Mouse (Mus musculus) midbrain, embryonic 11.5 days (tissue): ENCODE data around the gene Mocs1. TPM values are rescaled to one million over a fixed set of nuclear protein-coding genes. Genes with fewer than 3 reads are reported as not detected.

Source experiments
- ATAC-seq: fragments of 200-750 bp; cut with Nextera tagmentation; 2 replicates; pipeline ENCODE4 v1.8.0; 2017; ENCODE audit warnings: moderate TSS enrichment, moderate library complexity; ENCODE audit not compliant: low FRiP score
- DNase-seq: peaks from one replicate; pipeline ENCODE4 v3.0.0; 2015; ENCODE audit warnings: low spot score; ENCODE audit errors: missing footprints
- H3K27ac ChIP-seq: fragments of 300-500 bp; sonication (generic); 2 replicates; pipeline ENCODE4 v1.5.1; 2014; ENCODE audit warnings: low read depth, low read length
- H3K27me3 ChIP-seq: fragments of 300-500 bp; sonication (generic); 2 replicates; pipeline ENCODE4 v1.6.1; 2014; ENCODE audit warnings: mild to moderate bottlenecking, low read length, moderate library complexity, mixed read lengths; ENCODE audit not compliant: control insufficient read depth, insufficient read depth
- H3K36me3 ChIP-seq: fragments of 300-500 bp; sonication (generic); 2 replicates; pipeline ENCODE4 v1.6.1; 2014; ENCODE audit warnings: mild to moderate bottlenecking, low read length, moderate library complexity, mixed read lengths; ENCODE audit not compliant: control insufficient read depth, insufficient read depth
- H3K4me1 ChIP-seq: fragments of 300-500 bp; sonication (generic); 2 replicates; pipeline ENCODE4 v1.6.1; 2014; ENCODE audit warnings: low read length; ENCODE audit not compliant: control insufficient read depth, insufficient read depth
- H3K4me2 ChIP-seq: fragments of 300-500 bp; sonication (generic); 2 replicates; pipeline ENCODE4 v1.6.1; 2014; ENCODE audit warnings: mild to moderate bottlenecking, moderate library complexity
- H3K4me3 ChIP-seq: fragments of 300-500 bp; sonication (generic); 2 replicates; pipeline ENCODE4 v1.5.1; 2014; ENCODE audit warnings: low read depth, low read length
- H3K9ac ChIP-seq: fragments of 300-500 bp; sonication (generic); 2 replicates; pipeline ENCODE4 v1.6.1; 2014; ENCODE audit warnings: low read length
- H3K9me3 ChIP-seq: fragments of 300-500 bp; sonication (generic); 2 replicates; pipeline ENCODE4 v1.6.1; 2016; ENCODE audit warnings: low read length; ENCODE audit not compliant: control insufficient read depth
- WGBS: fragments of 180-500 bp; shearing (Covaris S2); extraction: QIAGEN DNeasy Blood & Tissue Kit; methylation state at CpG from one replicate; pipeline ENCODE4 v1.1.7; 2014; 5-methylcytosine and 5-hydroxymethylcytosine counted together
- polyA plus RNA-seq: library from polyadenylated mRNA; unstranded; fragments of >200 nt; fragmentation: Nextera tagmentation; extraction: Ambion mirVana; gene quantifications from 2 replicates; pipeline ENCODE4 v1.2.1, GENCODE M21; 2014

The Mocs1 gene
- polyA plus RNA-seq, 1 experiment from 2014 or later = 4.5 TPM

DNA sequence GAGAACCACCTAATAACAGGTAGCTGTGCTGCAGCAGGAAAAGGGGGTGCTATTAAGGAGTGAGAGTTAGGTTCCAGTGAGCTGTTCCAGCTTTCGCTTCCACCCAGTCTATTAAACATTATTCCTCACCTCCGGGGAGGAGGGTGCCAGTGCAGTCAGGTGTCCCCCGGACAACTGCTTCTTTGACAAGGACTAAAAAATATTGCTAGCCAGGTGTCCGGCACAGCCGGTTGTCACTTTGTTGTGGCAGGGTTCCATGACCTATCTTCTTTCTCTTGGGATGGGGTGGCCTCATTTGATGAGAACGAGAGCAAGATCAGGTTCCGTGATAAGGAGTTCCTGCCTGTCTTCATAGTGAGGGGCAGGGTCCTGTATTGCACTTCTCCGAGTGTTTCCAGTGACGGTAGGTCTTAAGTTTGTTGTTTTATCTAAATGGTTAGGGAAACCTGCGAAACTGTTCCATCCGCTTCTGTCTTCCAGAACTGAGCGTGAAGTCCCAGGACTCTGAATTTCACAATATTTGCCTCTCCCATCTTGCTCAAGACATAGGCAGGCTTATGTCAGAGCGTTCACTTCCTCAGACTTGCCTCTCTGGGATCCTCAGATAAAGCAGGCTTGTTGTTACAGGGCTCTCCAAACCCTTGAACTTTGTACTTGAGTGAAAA is 721 bp downstream of the Mocs1 start:
- Histone ChIP-seq H3K27me3 (no peaks in the 10 kb centered on the region), H3K9me3 (no peaks in the 10 kb centered on the region), H3K4me1 (peaks cover 6% of the 10 kb centered on the region), H3K9ac (peak overlapping the region; percentile 82), H3K4me2 (peak overlapping the region; percentile 80), H3K4me3 (peak overlapping the region; percentile 67), H3K36me3 (no peaks in the 10 kb centered on the region), H3K27ac (no peak overlapping the region)
- DNase-seq (peak; percentile 85), ATAC-seq (no peak)
- 76% methylated on average over 13 of the region's 13 CpGs for WGBS

DNA sequence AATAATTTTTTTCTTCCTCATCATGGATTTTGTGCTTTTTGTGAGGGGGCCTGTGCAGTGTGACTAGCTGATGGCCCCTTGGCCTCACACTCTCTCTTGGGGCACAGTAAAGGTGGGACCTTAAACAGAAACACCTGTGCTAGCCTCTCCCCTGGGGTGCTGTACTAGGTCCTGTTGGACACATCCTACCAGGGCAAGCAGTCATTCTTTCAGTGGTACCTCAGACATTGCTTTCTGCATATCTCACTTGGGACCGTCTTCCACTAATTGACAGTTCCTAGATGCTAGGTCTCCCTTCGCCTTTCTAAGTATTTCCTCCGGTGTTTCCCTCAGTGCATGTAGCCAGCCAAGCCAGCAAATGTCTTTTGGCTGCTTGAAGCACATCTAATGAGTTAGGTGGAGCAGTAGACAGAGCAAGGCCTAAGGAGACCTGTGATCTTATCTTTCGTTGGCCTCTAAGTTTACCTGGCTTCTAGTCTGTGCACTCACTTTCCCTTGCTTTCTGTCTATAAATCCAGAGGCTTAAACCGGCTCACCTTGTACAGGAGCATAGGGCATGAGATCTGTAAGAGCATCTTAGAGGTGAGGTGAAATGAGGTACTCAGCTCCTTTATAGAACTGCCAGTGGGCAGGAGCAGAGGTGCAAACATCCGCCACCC is 1.4 kb downstream of the Mocs1 start:
- no peak overlapping the region for H3K27ac ChIP-seq
- WGBS = 94% methylated on average over 6 of the region's 6 CpGs
- no peaks in the 10 kb centered on the region for H3K27me3 ChIP-seq
- no peak overlapping the region for H3K4me2 ChIP-seq
- no peaks in the 10 kb centered on the region for H3K9me3 ChIP-seq
- no peak overlapping the region for H3K9ac ChIP-seq
- DNase-seq = no peak
- H3K4me1 ChIP-seq = peaks cover 6% of the 10 kb centered on the region
- no peak overlapping the region for H3K4me3 ChIP-seq
- no peak for ATAC-seq
- H3K36me3 ChIP-seq = no peaks in the 10 kb centered on the region

DNA sequence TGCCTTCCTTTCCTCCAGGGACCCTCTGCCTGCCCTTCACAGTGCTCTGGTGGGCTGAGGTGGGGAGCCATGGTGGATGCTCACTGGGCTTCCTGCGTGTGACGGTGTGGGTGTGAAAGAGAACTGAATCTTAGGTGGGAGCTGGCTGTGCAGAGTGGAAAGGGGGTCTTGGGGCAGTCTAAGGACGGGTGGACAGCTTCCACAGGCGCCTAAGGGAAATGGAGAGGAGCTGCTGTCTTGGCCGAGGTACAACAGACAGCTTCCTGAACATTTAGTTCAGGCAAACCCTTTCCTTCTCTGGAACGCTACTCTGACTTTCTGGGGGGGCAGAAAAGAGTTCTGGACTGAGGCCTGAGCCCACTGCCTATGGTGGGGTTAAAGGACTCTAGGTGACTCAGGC is 2.0 kb downstream of the Mocs1 start:
- H3K27me3 ChIP-seq = no peaks in the 10 kb centered on the region
- no peaks in the 10 kb centered on the region for H3K9me3 ChIP-seq
- H3K4me2 ChIP-seq = no peak overlapping the region
- WGBS = 85% methylated on average over 6 of the region's 6 CpGs
- DNase-seq = no peak
- H3K4me3 ChIP-seq = no peak overlapping the region
- no peaks in the 10 kb centered on the region for H3K36me3 ChIP-seq
- peaks cover 6% of the 10 kb centered on the region for H3K4me1 ChIP-seq
- no peak overlapping the region for H3K27ac ChIP-seq
- ATAC-seq = no peak
- no peak overlapping the region for H3K9ac ChIP-seq

DNA sequence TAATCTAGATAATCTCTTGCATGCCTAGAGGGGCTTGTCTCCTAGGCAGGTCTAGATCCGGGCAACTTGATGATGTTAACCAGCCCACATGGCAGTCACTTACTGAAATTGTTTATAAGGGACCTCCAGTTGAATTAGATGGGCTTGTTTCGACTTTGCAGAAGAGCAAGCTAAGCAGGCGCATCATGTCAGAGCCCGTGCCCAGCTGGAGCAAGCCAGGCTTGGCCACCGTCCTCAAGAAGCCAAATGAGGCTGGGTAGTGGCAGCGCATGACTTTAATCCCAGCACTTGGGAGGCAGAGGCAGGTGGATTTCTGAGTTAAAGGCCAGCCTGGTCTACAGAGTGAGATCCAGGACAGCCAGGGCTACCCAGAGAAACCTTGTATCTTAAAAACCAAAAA is 3.0 kb downstream of the Mocs1 start:
- Histone ChIP-seq H3K4me3 (no peak overlapping the region), H3K27me3 (no peaks in the 10 kb centered on the region), H3K4me2 (no peak overlapping the region), H3K36me3 (no peaks in the 10 kb centered on the region; the same call in 1 of the 2 replicates), H3K4me1 (peaks cover 6% of the 10 kb centered on the region), H3K9ac (no peak overlapping the region), H3K9me3 (no peaks in the 10 kb centered on the region), H3K27ac (no peak overlapping the region)
- DNase-seq (no peak), ATAC-seq (no peak)
- 89% methylated on average over 6 of the region's 6 CpGs for WGBS

DNA sequence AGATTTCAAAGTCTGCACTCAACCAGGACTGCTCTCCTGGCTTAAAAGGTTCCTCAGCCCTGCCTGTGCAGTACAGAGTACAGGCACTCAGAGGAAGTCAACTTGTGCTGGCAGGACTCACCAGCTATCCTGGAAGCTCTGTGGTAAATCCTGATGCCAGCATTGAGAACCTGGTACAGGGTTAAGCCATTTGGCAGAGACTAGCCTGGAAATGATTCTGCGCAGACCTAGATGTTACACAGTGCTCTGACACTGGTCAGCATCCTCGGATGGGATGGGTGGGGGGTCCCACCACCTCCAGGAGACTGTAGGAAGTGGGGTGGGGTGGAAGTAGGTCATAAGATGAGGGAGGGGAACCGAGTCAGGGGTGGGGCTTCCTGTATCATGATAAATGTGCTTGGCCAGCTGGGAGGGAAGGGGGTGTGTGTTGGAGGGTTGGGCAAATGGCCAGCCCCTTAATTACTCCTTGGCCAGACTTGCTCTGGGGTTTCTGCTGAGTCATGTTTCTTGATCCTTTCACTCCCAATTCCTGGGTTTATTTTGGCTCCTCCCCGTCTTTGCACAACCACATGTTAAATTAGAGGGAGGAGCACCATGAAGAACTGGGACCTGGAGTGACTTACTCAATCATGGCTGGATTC is 4.0 kb downstream of the Mocs1 start:
- H3K36me3 ChIP-seq = no peaks in the 10 kb centered on the region; the same call in 1 of the 2 replicates
- H3K4me1 ChIP-seq = peaks cover 6% of the 10 kb centered on the region
- no peak for ATAC-seq
- 85% methylated on average over 4 of the region's 4 CpGs for WGBS
- H3K27me3 ChIP-seq = no peaks in the 10 kb centered on the region
- no peak overlapping the region for H3K4me2 ChIP-seq
- H3K9ac ChIP-seq = no peak overlapping the region
- H3K4me3 ChIP-seq = no peak overlapping the region
- no peak overlapping the region for H3K27ac ChIP-seq
- no peak for DNase-seq
- no peaks in the 10 kb centered on the region for H3K9me3 ChIP-seq

DNA sequence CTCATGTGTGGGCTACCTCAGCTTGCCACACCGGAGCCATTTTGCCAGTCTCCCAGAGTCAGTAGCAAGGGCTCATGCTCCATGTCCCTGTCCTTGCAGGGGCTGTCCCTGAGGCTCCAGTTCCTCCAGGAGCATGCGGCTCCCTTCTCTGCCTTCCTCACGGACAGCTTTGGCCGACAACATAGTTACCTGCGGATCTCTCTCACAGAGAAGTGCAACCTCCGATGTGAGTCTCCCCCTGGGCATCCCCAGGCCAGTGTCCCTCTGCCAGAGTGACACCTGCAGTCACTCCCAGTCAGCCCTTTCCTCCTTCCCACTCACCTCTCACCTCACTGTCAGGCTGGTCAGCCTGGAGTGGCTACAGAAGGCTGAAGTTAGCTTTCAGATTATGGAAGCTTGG is 4.9 kb downstream of the Mocs1 start:
- WGBS = 98% methylated on average over 6 of the region's 6 CpGs
- Histone ChIP-seq H3K4me1 (peaks cover 6% of the 10 kb centered on the region), H3K36me3 (no peaks in the 10 kb centered on the region; the same call in 1 of the 2 replicates), H3K4me3 (no peak overlapping the region), H3K9me3 (no peaks in the 10 kb centered on the region), H3K27me3 (no peaks in the 10 kb centered on the region), H3K9ac (no peak overlapping the region), H3K27ac (no peak overlapping the region), H3K4me2 (no peak overlapping the region)
- DNase-seq = no peak
- no peak for ATAC-seq

DNA sequence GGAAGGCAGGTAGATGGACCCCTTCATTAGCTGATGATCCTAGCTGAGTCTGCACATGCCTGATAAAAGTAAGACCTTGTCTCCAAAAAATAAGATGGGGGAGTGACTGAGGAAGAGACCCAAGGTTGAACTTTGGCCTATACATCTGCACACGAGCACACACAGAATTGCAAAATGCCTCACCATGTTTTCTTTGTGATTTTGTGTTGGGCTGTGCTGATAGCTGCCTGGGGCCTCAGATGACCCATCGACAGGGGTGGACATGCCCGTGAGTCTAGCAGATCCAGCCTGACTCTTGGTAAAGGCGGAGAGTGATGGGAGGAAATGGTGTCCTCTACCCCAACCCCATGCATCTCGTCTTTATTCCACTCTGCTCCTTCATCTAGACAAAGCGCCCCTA is 6.1 kb downstream of the Mocs1 start:
- H3K4me2 ChIP-seq = no peak overlapping the region
- no peak overlapping the region for H3K4me3 ChIP-seq
- WGBS = 75% methylated on average over 6 of the region's 6 CpGs
- DNase-seq (no peak), ATAC-seq (no peak)
- no peaks in the 10 kb centered on the region; the same call in 1 of the 2 replicates for H3K36me3 ChIP-seq
- H3K4me1 ChIP-seq = peaks cover under 1% of the 10 kb centered on the region
- no peak overlapping the region for H3K27ac ChIP-seq
- H3K9me3 ChIP-seq = no peaks in the 10 kb centered on the region
- no peak overlapping the region for H3K9ac ChIP-seq
- no peaks in the 10 kb centered on the region for H3K27me3 ChIP-seq

DNA sequence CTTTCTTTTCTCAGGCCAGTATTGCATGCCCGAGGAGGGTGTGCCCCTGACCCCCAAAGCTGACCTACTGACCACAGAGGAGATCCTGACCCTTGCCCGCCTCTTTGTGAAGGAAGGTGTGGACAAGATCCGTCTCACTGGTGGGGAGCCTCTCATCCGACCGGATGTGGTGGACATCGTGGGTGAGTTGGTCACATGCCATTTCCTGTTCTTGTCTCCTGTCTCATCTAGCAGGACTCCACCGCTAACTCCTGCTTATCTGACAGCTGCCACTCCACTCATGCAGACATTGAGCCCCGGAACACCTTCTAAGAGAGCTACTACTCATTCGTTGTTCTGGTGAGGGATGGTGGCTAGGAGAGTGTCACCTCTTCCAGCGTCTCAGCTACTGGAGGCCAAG is 6.9 kb downstream of the Mocs1 start:
- WGBS = 91% methylated on average over 10 of the region's 10 CpGs
- ATAC-seq = no peak
- H3K4me1 ChIP-seq = no peaks in the 10 kb centered on the region
- no peak overlapping the region for H3K27ac ChIP-seq
- DNase-seq = no peak
- no peaks in the 10 kb centered on the region; the same call in 1 of the 2 replicates for H3K36me3 ChIP-seq
- no peak overlapping the region for H3K4me3 ChIP-seq
- H3K4me2 ChIP-seq = no peak overlapping the region
- no peaks in the 10 kb centered on the region for H3K27me3 ChIP-seq
- H3K9ac ChIP-seq = no peak overlapping the region
- no peaks in the 10 kb centered on the region for H3K9me3 ChIP-seq

DNA sequence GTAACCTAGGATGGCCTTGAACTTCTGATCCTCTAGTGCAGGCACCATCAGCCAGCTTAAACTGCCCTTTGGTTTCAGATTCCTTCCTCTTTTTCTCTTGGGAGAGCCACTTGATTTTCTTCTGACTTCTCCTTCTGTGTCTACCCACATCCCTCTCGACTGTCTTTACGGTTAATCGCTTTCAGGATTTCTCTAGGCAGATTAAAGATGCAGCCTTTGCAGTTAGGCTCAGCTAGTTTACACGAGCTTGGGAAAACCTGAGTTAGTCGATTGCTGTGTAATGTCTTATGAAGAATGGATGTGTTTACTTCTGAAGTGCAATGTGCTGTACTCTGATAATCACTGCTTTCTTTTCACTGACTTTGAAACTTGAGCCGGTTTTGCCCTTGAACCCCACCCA is 8.5 kb downstream of the Mocs1 start:
- no peaks in the 10 kb centered on the region for H3K4me1 ChIP-seq
- DNase-seq = no peak
- no peak overlapping the region for H3K27ac ChIP-seq
- no peak overlapping the region for H3K9ac ChIP-seq
- no peaks in the 10 kb centered on the region; the same call in 1 of the 2 replicates for H3K36me3 ChIP-seq
- ATAC-seq = no peak
- WGBS = 87% methylated on average over 6 of the region's 6 CpGs
- H3K4me3 ChIP-seq = no peak overlapping the region
- H3K4me2 ChIP-seq = no peak overlapping the region
- H3K9me3 ChIP-seq = no peaks in the 10 kb centered on the region
- H3K27me3 ChIP-seq = no peaks in the 10 kb centered on the region
